Mouse (Mus musculus): ENCODE results near the gene Upf1. TPM values are rescaled to one million over a fixed set of nuclear protein-coding genes. Genes with fewer than 3 reads are reported as not detected.

Upf1 gene
- total and polyA plus RNA-seq, 3 experiments = 23.4 to 43.9 (median 42.6) TPM

DNA sequence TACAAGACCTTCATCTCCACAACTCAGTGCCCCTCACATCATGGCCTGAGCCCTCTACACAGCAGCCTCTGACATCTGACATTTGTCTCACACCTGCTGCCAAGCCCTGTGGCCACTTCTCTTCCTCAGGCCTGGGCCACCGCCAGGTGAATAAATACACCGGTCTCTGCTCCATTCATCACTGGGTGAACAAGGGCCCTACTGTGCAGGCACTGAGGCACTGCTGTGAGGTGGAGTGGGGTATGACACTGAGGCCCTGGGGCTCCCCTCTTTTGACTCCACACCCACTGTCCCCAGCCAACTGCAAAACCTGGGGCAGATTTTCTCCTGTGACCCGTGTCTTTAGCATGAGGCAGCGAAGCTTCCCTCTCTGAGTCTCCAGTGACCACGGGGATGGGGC, 13.5 kb upstream of the Upf1 start:
- no peak for TF ChIP-seq EP300 (IDR thresholded peaks at IDR 0.05; ENCODE audit: insufficient read depth, low read depth, low read length)
- H3K4me3 ChIP-seq = no peak overlapping the region
- H3K9ac ChIP-seq (ENCODE audit: low read depth, low read length) = no peak overlapping the region
- H3K27ac ChIP-seq = no peak overlapping the region
- H3K36me3 ChIP-seq (ENCODE audit: control insufficient read depth, insufficient read depth, low read length) = no peaks in the 10 kb centered on the region
- H3K4me1 ChIP-seq (ENCODE audit: control insufficient read depth, insufficient read depth, low read length) = 0 out of 2 replicates have a peak, but pooled peaks cover 2% of the 10 kb centered on the region
- H3K79me2 ChIP-seq (replicated peaks; ENCODE audit: control insufficient read depth, insufficient read depth, low read length) = no peaks in the 10 kb centered on the region
- DNase-seq = no peak
- H3K27me3 ChIP-seq (ENCODE audit: control insufficient read depth, insufficient read depth, low read length) = no peaks in the 10 kb centered on the region
- intact Hi-C loops (cut with DNase I) = no loop called here
- 75% methylated on average over 5 of the region's 5 CpGs for WGBS

DNA sequence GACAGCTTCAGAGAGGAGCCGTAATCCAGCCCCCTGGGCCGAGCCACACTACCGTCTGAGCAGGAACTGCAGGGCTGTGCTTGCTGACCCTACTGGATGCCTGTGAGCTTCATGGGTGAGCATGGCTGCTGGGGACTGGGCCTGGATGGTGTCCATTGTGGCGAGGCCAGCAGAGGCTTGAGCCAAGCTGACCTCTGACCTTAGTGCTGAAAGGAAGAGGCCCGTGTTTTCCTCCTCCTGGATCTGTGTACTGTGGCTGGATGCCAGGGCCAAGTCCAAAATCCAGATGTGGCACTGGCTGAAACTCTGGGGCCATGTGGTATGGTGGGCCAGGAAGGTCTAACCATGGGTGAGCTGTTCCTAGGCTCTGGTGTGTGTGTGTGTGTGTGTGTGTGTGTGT, 11.0 kb upstream of the Upf1 start:
- Histone ChIP-seq H3K9ac (ENCODE audit: low read depth, low read length) (no peak overlapping the region), H3K4me3 (no peak overlapping the region), H3K27me3 (ENCODE audit: control insufficient read depth, insufficient read depth, low read length) (no peaks in the 10 kb centered on the region), H3K27ac (no peak overlapping the region), H3K36me3 (ENCODE audit: control insufficient read depth, insufficient read depth, low read length) (no peaks in the 10 kb centered on the region), H3K4me1 (ENCODE audit: control insufficient read depth, insufficient read depth, low read length) (peaks cover 2% of the 10 kb centered on the region; the same call in 1 of the 2 replicates), H3K79me2 (replicated peaks; ENCODE audit: control insufficient read depth, insufficient read depth, low read length) (no peaks in the 10 kb centered on the region)
- intact Hi-C loops (cut with DNase I) = no loop called here
- TF ChIP-seq CTCF (IDR thresholded peaks at IDR 0.05) = no peak
- no peak for TF ChIP-seq POLR2A (IDR thresholded peaks at IDR 0.05; ENCODE audit: insufficient read depth, low read depth, low read length)
- TF ChIP-seq EP300 (IDR thresholded peaks at IDR 0.05; ENCODE audit: insufficient read depth, low read depth, low read length) = 0 out of 2 replicates have a peak, but pooled peaks have one; percentile 18
- peak in 1 of 2 experiments; percentile 55 for DNase-seq
- 45% methylated on average over 5 of the region's 5 CpGs for WGBS

DNA sequence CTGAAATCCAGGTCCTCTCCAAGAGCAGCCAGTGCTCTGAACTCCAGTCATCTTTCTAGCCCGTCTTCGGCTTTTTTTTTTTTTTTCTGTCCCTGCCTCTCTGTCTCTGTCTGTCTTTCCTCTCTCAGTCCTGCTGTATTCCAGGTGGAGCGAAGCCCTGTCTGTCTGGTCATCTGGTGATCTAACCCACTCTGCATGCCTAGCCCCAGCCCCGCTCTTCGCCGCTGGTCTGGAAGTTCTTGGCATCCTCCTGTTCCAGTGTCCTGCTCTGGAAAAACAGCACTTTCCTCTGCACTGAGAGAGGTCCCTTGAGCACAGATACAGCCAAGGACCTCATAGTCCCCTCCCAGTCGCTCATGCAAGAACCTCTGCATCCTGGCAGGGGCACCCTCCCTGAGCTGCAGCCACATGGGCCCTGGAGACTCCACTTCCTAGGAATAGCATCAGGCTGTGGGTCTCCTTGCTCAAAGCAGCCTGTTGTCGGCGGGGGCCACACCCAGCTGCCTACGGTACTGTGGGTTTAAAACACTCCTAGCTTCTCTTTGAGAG, 8.5 kb upstream of the Upf1 start:
- Histone ChIP-seq H3K4me3 (no peak overlapping the region), H3K9ac (ENCODE audit: low read depth, low read length) (no peak overlapping the region), H3K27me3 (ENCODE audit: control insufficient read depth, insufficient read depth, low read length) (no peaks in the 10 kb centered on the region), H3K79me2 (replicated peaks; ENCODE audit: control insufficient read depth, insufficient read depth, low read length) (no peaks in the 10 kb centered on the region), H3K27ac (no peak overlapping the region), H3K4me1 (ENCODE audit: control insufficient read depth, insufficient read depth, low read length) (peaks cover 2% of the 10 kb centered on the region; the same call in 1 of the 2 replicates), H3K36me3 (ENCODE audit: control insufficient read depth, insufficient read depth, low read length) (no peaks in the 10 kb centered on the region)
- intact Hi-C loops (cut with DNase I) = no loop called here
- no peak for TF ChIP-seq POLR2A (IDR thresholded peaks at IDR 0.05; ENCODE audit: insufficient read depth, low read depth, low read length)
- TF ChIP-seq EP300 (IDR thresholded peaks at IDR 0.05; ENCODE audit: insufficient read depth, low read depth, low read length) = no peak
- no peak for TF ChIP-seq CTCF (IDR thresholded peaks at IDR 0.05)
- 61% methylated on average over 10 of the region's 10 CpGs for WGBS
- DNase-seq = peak in 1 of 2 experiments; percentile 27

DNA sequence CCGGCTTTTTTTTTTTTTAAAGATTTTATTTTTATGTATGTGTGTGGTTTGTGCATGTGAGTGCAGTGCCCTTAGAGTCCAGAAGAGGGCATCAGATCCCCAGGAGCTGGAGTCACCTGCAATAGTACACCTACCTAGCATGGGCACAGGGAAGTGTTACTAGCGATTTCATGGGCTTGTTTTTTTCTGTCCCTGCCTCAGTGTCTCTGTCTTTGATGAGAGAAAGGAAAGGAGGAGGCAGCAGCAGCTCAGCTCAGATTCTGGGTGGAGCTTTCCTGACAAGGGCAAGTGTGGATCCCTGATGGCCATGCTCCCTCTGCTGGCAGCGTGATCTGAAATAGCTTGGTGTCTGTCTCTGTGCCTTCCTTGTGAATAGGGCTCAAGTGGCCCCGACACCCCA, 7.7 kb upstream of the Upf1 start:
- H3K4me3 ChIP-seq = no peak overlapping the region
- no peaks in the 10 kb centered on the region for H3K27me3 ChIP-seq (ENCODE audit: control insufficient read depth, insufficient read depth, low read length)
- DNase-seq = no peak
- no peak overlapping the region for H3K9ac ChIP-seq (ENCODE audit: low read depth, low read length)
- WGBS = 52% methylated on average over 4 of the region's 4 CpGs
- no peaks in the 10 kb centered on the region for H3K79me2 ChIP-seq (replicated peaks; ENCODE audit: control insufficient read depth, insufficient read depth, low read length)
- TF ChIP-seq CTCF (IDR thresholded peaks at IDR 0.05) (peak; percentile 43), POLR2A (IDR thresholded peaks at IDR 0.05; ENCODE audit: insufficient read depth, low read depth, low read length) (no peak), EP300 (IDR thresholded peaks at IDR 0.05; ENCODE audit: insufficient read depth, low read depth, low read length) (no peak)
- H3K4me1 ChIP-seq (ENCODE audit: control insufficient read depth, insufficient read depth, low read length) = peaks cover 2% of the 10 kb centered on the region; the same call in 1 of the 2 replicates
- intact Hi-C loops (cut with DNase I) = no loop called here
- no peak overlapping the region for H3K27ac ChIP-seq
- no peaks in the 10 kb centered on the region for H3K36me3 ChIP-seq (ENCODE audit: control insufficient read depth, insufficient read depth, low read length)

DNA sequence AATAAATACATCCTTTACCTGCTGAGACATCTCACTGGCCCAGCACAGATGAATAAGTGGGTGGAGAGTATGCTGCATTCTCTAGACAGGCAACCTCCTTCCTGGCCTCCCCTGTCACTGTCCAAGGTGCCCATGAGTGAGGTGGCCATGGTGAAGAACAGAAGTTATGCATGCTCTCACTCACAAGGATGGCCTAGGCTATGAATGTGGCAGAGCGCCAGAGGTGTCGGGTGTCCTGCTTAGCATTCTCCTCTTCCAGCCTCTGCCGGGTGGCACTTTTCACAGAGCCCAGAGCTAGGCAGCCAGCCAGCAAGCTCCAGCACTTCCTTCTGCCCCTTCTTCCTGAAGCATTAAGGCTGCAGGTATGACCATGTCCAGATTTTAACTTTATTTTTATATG, 6.3 kb upstream of the Upf1 start:
- Histone ChIP-seq H3K27me3 (ENCODE audit: control insufficient read depth, insufficient read depth, low read length) (no peaks in the 10 kb centered on the region), H3K4me3 (no peak overlapping the region), H3K9ac (ENCODE audit: low read depth, low read length) (no peak overlapping the region), H3K27ac (no peak overlapping the region), H3K36me3 (ENCODE audit: control insufficient read depth, insufficient read depth, low read length) (no peaks in the 10 kb centered on the region), H3K4me1 (ENCODE audit: control insufficient read depth, insufficient read depth, low read length) (peaks cover under 1% of the 10 kb centered on the region; the same call in 1 of the 2 replicates), H3K79me2 (replicated peaks; ENCODE audit: control insufficient read depth, insufficient read depth, low read length) (no peaks in the 10 kb centered on the region)
- DNase-seq = peak in 1 of 2 experiments; percentile 35
- TF ChIP-seq CTCF (IDR thresholded peaks at IDR 0.05) = no peak
- no peak for TF ChIP-seq EP300 (IDR thresholded peaks at IDR 0.05; ENCODE audit: insufficient read depth, low read depth, low read length)
- TF ChIP-seq POLR2A (IDR thresholded peaks at IDR 0.05; ENCODE audit: insufficient read depth, low read depth, low read length) = no peak
- intact Hi-C loops (cut with DNase I) = no loop called here
- 19% methylated on average over 3 of the region's 3 CpGs for WGBS

DNA sequence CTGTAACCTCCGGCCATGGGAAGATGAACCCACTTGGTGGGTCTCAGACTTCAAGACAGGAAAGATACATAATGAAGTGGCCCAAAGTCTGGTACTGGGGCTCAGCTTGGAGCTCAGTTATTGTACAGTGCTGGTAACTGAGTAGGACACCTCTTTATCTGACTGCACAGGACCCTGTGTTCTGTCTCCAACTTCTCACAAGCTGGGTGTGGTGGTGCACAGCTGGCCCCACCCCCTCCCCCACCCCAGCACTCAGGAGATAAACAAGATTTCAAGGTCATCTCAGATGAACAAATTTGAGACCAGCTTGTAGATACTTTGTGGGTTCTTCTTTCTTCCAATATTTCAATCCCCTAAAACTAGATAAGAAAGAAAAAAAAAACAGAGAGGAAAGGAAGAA, 3.0 kb upstream of the Upf1 start:
- H3K27ac ChIP-seq = no peak overlapping the region
- peaks cover 10% of the 10 kb centered on the region for H3K4me1 ChIP-seq (ENCODE audit: control insufficient read depth, insufficient read depth, low read length)
- intact Hi-C loops (cut with DNase I) = no loop called here
- WGBS = 75% methylated on average over 1 of the region's 1 CpGs
- TF ChIP-seq POLR2A (IDR thresholded peaks at IDR 0.05; ENCODE audit: insufficient read depth, low read depth, low read length) = no peak
- TF ChIP-seq CTCF (IDR thresholded peaks at IDR 0.05) = no peak
- no peak for TF ChIP-seq EP300 (IDR thresholded peaks at IDR 0.05; ENCODE audit: insufficient read depth, low read depth, low read length)
- H3K36me3 ChIP-seq (ENCODE audit: control insufficient read depth, insufficient read depth, low read length) = no peaks in the 10 kb centered on the region
- no peak overlapping the region for H3K9ac ChIP-seq (ENCODE audit: low read depth, low read length)
- H3K27me3 ChIP-seq (ENCODE audit: control insufficient read depth, insufficient read depth, low read length) = no peaks in the 10 kb centered on the region
- H3K79me2 ChIP-seq (replicated peaks; ENCODE audit: control insufficient read depth, insufficient read depth, low read length) = peaks cover 6% of the 10 kb centered on the region
- no peak for DNase-seq
- H3K4me3 ChIP-seq = no peak overlapping the region

Measured in heart, adult 2 months (tissue).